Mouse (Mus musculus) layer of hippocampus, adult 2 months (tissue): ENCODE measurements at regions not wholly inside any gene's neighbourhood (a gene's known extent, or its start where the extent isn't known, plus 50 kb on each side); places are given as distances from the start of the nearest gene placed in this dataset.

ENCODE experiments used
- DNase-seq, 2 experiments: peaks; one replicate each; pipeline ENCODE4 v3.0.0; 2022; ENCODE audit warnings: low spot score in 2 of 2
- H3K27ac ChIP-seq: fragments of 200-600 bp; 2 replicates; pipeline ENCODE4 v1.8.1; 2022
- H3K4me3 ChIP-seq: fragments of 200-600 bp; 2 replicates; pipeline ENCODE4 v1.8.1; 2022; ENCODE audit warnings: mild to moderate bottlenecking
- CTCF ChIP-seq: fragments of 200-600 bp; conservative IDR thresholded peaks from 2 replicates; pipeline ENCODE4 v1.8.1; 2022; ENCODE audit warnings: antibody characterized with exemption, mild to moderate bottlenecking, moderate library complexity

GRCm38 (mm10) chr7:83074399-83074970 lies 207.4 kb downstream of the Mex3b start:
- no peak for TF ChIP-seq CTCF
- Histone ChIP-seq H3K4me3 (peak overlapping the region; percentile 46), H3K27ac (peak overlapping the region; percentile 85)
- peak in 1 of 2 experiments; percentile 47 for DNase-seq

GRCm38 (mm10) chr7:83075159-83075952 lies 208.2 kb downstream of the Mex3b start:
- TF ChIP-seq CTCF: no peak
- DNase-seq: no peak
- peak overlapping the region; percentile 46 for H3K4me3 ChIP-seq
- peak overlapping the region; percentile 85 for H3K27ac ChIP-seq

GRCm38 (mm10) chr7:83077035-83077918 lies 210.1 kb downstream of the Mex3b start:
- Histone ChIP-seq H3K27ac (no peak overlapping the region), H3K4me3 (no peak overlapping the region)
- TF ChIP-seq CTCF: no peak
- DNase-seq: no peak

GRCm38 (mm10) chr7:83077919-83078265 lies 210.8 kb downstream of the Mex3b start:
- no peak overlapping the region for H3K27ac ChIP-seq
- no peak for DNase-seq
- no peak for TF ChIP-seq CTCF
- no peak overlapping the region for H3K4me3 ChIP-seq

- TF ChIP-seq CTCF: no peak
- Histone ChIP-seq H3K27ac (no peak overlapping the region), H3K4me3 (no peak overlapping the region)
- DNase-seq: no peak
Measured at GRCm38 (mm10) chr7:83078695-83079094, 211.6 kb downstream of the Mex3b start.

- DNase-seq: no peak
- TF ChIP-seq CTCF: no peak
- H3K4me3 ChIP-seq: no peak overlapping the region
Measured at GRCm38 (mm10) chr7:83079842-83080241, 212.7 kb downstream of the Mex3b start.

GRCm38 (mm10) chr7:83084496-83085082 lies 217.5 kb downstream of the Mex3b start:
- Histone ChIP-seq H3K27ac (no peak overlapping the region), H3K4me3 (no peak overlapping the region)
- DNase-seq: no peak
- no peak for TF ChIP-seq CTCF

More at GRCm38 (mm10) chr7:83079842-83080241, 212.7 kb downstream of the Mex3b start:
- no peak overlapping the region for H3K27ac ChIP-seq

GRCm38 (mm10) chr7:83085547-83086158 lies 218.5 kb downstream of the Mex3b start:
- no peak for TF ChIP-seq CTCF
- no peak overlapping the region for H3K4me3 ChIP-seq
- no peak for DNase-seq
- H3K27ac ChIP-seq: no peak overlapping the region

GRCm38 (mm10) chr7:83087408-83087807 lies 220.3 kb downstream of the Mex3b start:
- TF ChIP-seq CTCF: no peak

GRCm38 (mm10) chr7:83088125-83088524 lies 221.0 kb downstream of the Mex3b start:
- H3K4me3 ChIP-seq: no peak overlapping the region
- H3K27ac ChIP-seq: no peak overlapping the region
- TF ChIP-seq CTCF: no peak
- DNase-seq: no peak

More at GRCm38 (mm10) chr7:83087408-83087807, 220.3 kb downstream of the Mex3b start:
- no peak for DNase-seq
- no peak overlapping the region for H3K4me3 ChIP-seq
- no peak overlapping the region for H3K27ac ChIP-seq

GRCm38 (mm10) chr7:83089330-83089982 lies 222.3 kb downstream of the Mex3b start:
- DNase-seq: no peak
- Histone ChIP-seq H3K27ac (no peak overlapping the region), H3K4me3 (no peak overlapping the region)
- peak; percentile 28 for TF ChIP-seq CTCF

- no peak overlapping the region for H3K4me3 ChIP-seq
- no peak for TF ChIP-seq CTCF
Measured at GRCm38 (mm10) chr7:83093923-83094355, 226.8 kb downstream of the Mex3b start.

More at GRCm38 (mm10) chr7:83093923-83094355, 226.8 kb downstream of the Mex3b start:
- no peak for DNase-seq
- H3K27ac ChIP-seq: no peak overlapping the region
